Mouse (Mus musculus) frontal cortex, postnatal 14 days (tissue): ENCODE measurements around the gene Osbpl3.

Experiments
- DNase-seq, 2 experiments: peaks; one replicate each; pipeline ENCODE4 v3.0.0; 2022; ENCODE audit warnings: low spot score in 2 of 2

Osbpl3 gene

GRCm38 (mm10) chr6:50455829-50456469 is at the start of gene Osbpl3:
Gene Osbpl3, minus strand, starts transcription at chr6:50456201.
- peak; percentile 76 to 83 for DNase-seq

- DNase-seq: no peak
These were observed 49.5 kb upstream of the Osbpl3 start for GRCm38 (mm10) chr6:50505531-50505930.

GRCm38 (mm10) chr6:50504711-50505110 is 48.7 kb upstream of the Osbpl3 start:
- no peak for DNase-seq

GRCm38 (mm10) chr6:50503779-50504178 is 47.8 kb upstream of the Osbpl3 start:
- DNase-seq: no peak

- DNase-seq: no peak
These were observed 47.0 kb upstream of the Osbpl3 start for GRCm38 (mm10) chr6:50503031-50503430.

- no peak for DNase-seq
These were observed 42.3 kb upstream of the Osbpl3 start for GRCm38 (mm10) chr6:50498346-50498745.

- DNase-seq: peak in 1 of 2 experiments; percentile 7
These were observed 34.5 kb upstream of the Osbpl3 start for GRCm38 (mm10) chr6:50490519-50490918.

GRCm38 (mm10) chr6:50489380-50489779 is 33.4 kb upstream of the Osbpl3 start:
- DNase-seq: no peak

- DNase-seq: no peak
These were observed 30.3 kb upstream of the Osbpl3 start for GRCm38 (mm10) chr6:50486035-50486902.

GRCm38 (mm10) chr6:50483426-50483825 is 27.4 kb upstream of the Osbpl3 start:
- no peak for DNase-seq

- no peak for DNase-seq
These were observed 25.5 kb upstream of the Osbpl3 start for GRCm38 (mm10) chr6:50481460-50481859.

GRCm38 (mm10) chr6:50466451-50466850 is 10.4 kb upstream of the Osbpl3 start:
- no peak for DNase-seq

- DNase-seq: no peak
These were observed 8.9 kb upstream of the Osbpl3 start for GRCm38 (mm10) chr6:50464690-50465485.

GRCm38 (mm10) chr6:50462026-50462425 is 6.0 kb upstream of the Osbpl3 start:
- no peak for DNase-seq

GRCm38 (mm10) chr6:50461585-50461984 is 5.6 kb upstream of the Osbpl3 start:
- DNase-seq: no peak

GRCm38 (mm10) chr6:50460646-50461045 is 4.6 kb upstream of the Osbpl3 start:
- no peak for DNase-seq

- no peak for DNase-seq
These were observed 4.2 kb upstream of the Osbpl3 start for GRCm38 (mm10) chr6:50460246-50460645.

- DNase-seq: no peak
These were observed 3.3 kb upstream of the Osbpl3 start for GRCm38 (mm10) chr6:50459271-50459670.

- no peak for DNase-seq
These were observed 1.7 kb upstream of the Osbpl3 start for GRCm38 (mm10) chr6:50457551-50458348.

GRCm38 (mm10) chr6:50456706-50457105 is 705 bp upstream of the Osbpl3 start:
- DNase-seq: no peak

GRCm38 (mm10) chr6:50455102-50455828 is 736 bp downstream of the Osbpl3 start:
- DNase-seq: peak in 1 of 2 experiments; percentile 19
